Mouse (Mus musculus): ENCODE results near the gene Syt15. TPM values are rescaled to one million over a fixed set of nuclear protein-coding genes. Genes with fewer than 3 reads are reported as not detected.
"Not testable (repeated sequence)": the region's sequence is repeated elsewhere in the genome, so short reads cannot be mapped to it uniquely, and the experiment has no call there.

Syt15 gene
- polyA plus RNA-seq, 1 experiment: 0.58 TPM

DNA sequence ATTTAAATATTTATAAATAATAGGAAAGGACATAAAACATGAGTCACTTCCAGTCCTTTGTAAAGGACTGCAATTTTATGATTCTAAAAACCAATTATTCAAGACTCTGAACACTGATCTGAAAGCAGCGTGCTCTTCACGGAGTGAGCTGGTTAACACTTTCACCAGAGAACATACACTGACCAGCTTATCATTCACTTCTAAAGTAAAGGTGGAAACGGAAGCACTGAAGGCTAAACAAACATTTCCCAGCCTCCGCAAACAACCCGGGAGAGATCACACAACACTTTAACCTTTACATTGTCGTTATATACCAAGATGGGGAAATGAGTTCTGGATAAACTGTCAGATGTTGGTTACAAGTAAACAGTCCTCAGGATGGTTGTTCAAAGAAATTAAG, 21.3 kb downstream of the Syt15 start:
- Histone ChIP-seq H3K36me3 (ENCODE audit: control insufficient read depth, insufficient read depth, low read length) (no peaks in the 10 kb centered on the region), H3K27me3 (ENCODE audit: control insufficient read depth, insufficient read depth, low read length) (no peaks in the 10 kb centered on the region), H3K27ac (ENCODE audit: control insufficient read depth, insufficient read depth, low read depth, low read length) (no peak overlapping the region), H3K4me1 (ENCODE audit: control insufficient read depth, insufficient read depth, low read length) (no peaks in the 10 kb centered on the region), H3K4me3 (ENCODE audit: control insufficient read depth, low read depth, low read length) (no peak overlapping the region)
- TF ChIP-seq CTCF (IDR thresholded peaks at IDR 0.05; ENCODE audit: control insufficient read depth, insufficient read depth, insufficient replicate concordance, low read depth, low read length) (no peak), POLR2A (IDR thresholded peaks at IDR 0.05; ENCODE audit: control insufficient read depth, low read depth, low read length) (no peak)

DNA sequence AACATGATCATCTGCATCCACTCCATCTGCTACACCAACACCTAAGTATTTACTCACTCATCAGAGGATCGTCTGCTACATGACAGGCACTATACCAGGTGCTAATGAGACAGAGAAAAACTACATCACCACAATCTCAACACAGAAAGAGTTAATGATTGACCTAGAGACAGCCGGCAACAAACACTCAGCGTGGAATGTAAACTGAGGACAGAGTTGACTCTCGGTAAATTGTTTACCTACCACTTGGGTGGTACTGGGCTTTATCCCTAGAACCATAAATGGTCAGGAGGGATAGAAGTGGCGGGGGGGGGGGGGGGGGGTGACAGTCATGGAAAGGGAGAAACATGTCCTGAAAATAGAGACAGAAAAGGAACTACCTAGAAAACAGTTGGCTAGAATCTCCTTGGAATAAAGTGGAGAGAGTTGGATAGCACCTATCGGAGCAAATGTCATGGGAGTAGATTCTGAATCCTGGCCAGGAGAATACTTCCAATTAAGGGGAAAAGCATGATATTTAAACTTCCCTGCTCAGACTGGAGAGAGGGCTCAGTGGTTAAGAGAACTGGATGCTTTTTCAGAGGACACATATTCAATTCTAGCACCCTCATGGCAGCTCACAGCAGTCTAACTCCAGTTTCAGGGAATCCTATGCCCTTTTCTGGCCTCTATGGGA, 33.2 kb downstream of the Syt15 start:
- TF ChIP-seq CTCF (IDR thresholded peaks at IDR 0.05; ENCODE audit: control insufficient read depth, insufficient read depth, insufficient replicate concordance, low read depth, low read length) (no peak), POLR2A (IDR thresholded peaks at IDR 0.05; ENCODE audit: control insufficient read depth, low read depth, low read length) (no peak)
- H3K27me3 ChIP-seq (ENCODE audit: control insufficient read depth, insufficient read depth, low read length): no peaks in the 10 kb centered on the region
- no peaks in the 10 kb centered on the region for H3K36me3 ChIP-seq (ENCODE audit: control insufficient read depth, insufficient read depth, low read length)
- no peaks in the 10 kb centered on the region for H3K4me1 ChIP-seq (ENCODE audit: control insufficient read depth, insufficient read depth, low read length)
- H3K27ac ChIP-seq (ENCODE audit: control insufficient read depth, insufficient read depth, low read depth, low read length): no peak overlapping the region
- H3K4me3 ChIP-seq (ENCODE audit: control insufficient read depth, low read depth, low read length): no peak overlapping the region

DNA sequence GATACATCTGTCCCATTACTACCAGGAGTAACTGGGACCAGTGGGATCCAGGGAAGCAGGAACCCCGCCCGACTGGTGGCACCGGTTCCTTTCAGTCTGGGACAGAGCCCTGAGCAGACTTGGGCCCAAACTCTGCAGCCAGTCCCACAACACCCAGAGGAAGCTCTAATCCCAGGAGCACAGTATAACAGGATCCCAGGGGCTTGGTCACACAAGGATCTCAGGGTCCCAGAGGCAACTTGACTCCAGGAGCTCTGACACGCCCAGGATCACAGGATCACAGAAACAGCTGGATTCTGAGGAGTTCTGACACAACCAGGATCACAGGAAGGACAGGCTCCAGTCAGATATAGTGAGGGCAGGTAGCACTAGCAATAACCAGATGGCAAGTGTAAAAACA, 33.9 kb downstream of the Syt15 start:
- Histone ChIP-seq H3K27ac (ENCODE audit: control insufficient read depth, insufficient read depth, low read depth, low read length) (no peak overlapping the region), H3K27me3 (ENCODE audit: control insufficient read depth, insufficient read depth, low read length) (no peaks in the 10 kb centered on the region), H3K36me3 (ENCODE audit: control insufficient read depth, insufficient read depth, low read length) (no peaks in the 10 kb centered on the region), H3K4me1 (ENCODE audit: control insufficient read depth, insufficient read depth, low read length) (no peaks in the 10 kb centered on the region), H3K4me3 (ENCODE audit: control insufficient read depth, low read depth, low read length) (no peak overlapping the region)
- TF ChIP-seq CTCF (IDR thresholded peaks at IDR 0.05; ENCODE audit: control insufficient read depth, insufficient read depth, insufficient replicate concordance, low read depth, low read length): no peak
- TF ChIP-seq POLR2A (IDR thresholded peaks at IDR 0.05; ENCODE audit: control insufficient read depth, low read depth, low read length): no peak

DNA sequence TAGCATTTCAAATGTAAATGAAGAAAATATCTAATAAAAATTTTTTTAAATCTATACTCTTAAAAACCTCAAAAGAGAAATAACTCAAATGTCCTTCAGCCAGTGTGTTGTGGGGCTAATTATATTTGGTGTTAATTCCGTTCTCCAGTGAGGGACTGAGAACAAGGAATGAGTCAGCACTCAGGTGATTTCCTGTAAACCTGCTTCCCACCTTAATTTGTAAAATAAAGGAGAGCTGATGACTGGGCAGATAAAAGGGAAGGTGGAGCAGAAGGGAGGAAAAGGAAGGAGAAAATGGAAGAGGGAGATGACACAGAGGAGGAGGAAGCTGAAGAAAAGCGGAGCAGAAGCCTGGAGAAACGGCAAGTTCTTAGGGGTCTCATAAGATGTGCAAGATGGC, 39.1 kb downstream of the Syt15 start:
- not testable (repeated sequence) for H3K27me3 ChIP-seq (ENCODE audit: control insufficient read depth, insufficient read depth, low read length); H3K4me3 ChIP-seq (ENCODE audit: control insufficient read depth, low read depth, low read length); H3K4me1 ChIP-seq (ENCODE audit: control insufficient read depth, insufficient read depth, low read length); H3K27ac ChIP-seq (ENCODE audit: control insufficient read depth, insufficient read depth, low read depth, low read length); H3K36me3 ChIP-seq (ENCODE audit: control insufficient read depth, insufficient read depth, low read length)

DNA sequence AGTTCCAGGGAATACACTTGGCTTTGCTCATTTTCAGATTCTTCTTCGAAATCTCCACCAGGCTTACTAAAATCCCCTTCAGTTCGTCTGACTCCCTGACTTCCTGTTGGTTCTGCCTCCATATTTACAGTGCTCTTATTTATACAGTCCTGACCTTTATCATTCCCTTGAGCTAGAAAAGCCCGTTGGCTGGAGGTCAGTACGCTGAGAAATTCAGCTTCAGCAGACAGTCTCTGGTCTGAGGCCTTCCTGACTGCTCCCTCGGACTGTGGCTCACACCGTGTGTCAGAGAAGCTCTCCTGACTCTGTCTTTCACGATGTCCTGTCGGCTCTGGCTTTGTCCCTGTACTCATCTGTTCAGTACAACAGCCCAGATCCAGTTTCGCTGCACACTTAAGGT, 48.7 kb downstream of the Syt15 start:
- H3K36me3 ChIP-seq (ENCODE audit: control insufficient read depth, insufficient read depth, low read length): no peaks in the 10 kb centered on the region
- H3K4me3 ChIP-seq (ENCODE audit: control insufficient read depth, low read depth, low read length): no peak overlapping the region
- no peak for TF ChIP-seq POLR2A (IDR thresholded peaks at IDR 0.05; ENCODE audit: control insufficient read depth, low read depth, low read length)
- TF ChIP-seq CTCF (IDR thresholded peaks at IDR 0.05; ENCODE audit: control insufficient read depth, insufficient read depth, insufficient replicate concordance, low read depth, low read length): no peak
- H3K27ac ChIP-seq (ENCODE audit: control insufficient read depth, insufficient read depth, low read depth, low read length): no peak overlapping the region
- H3K27me3 ChIP-seq (ENCODE audit: control insufficient read depth, insufficient read depth, low read length): no peaks in the 10 kb centered on the region
- H3K4me1 ChIP-seq (ENCODE audit: control insufficient read depth, insufficient read depth, low read length): no peaks in the 10 kb centered on the region

DNA sequence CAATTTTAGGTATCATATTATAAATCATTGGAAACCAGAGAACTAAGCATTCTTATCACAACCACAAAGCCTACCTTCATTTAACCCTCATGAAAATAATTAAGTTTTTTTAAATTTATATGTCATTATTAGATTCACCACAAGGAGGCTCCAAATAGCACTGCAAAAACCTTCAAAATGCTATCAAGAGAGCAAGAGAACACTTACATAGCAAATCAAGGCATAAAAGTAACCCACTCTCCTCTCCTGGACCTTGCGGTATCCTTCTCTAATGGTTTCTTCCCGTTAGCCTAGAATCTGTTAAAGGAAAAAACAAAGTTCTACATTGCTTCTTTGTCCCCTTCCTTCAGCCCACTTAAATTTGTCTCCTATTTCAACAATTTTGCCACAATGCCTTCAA, 53.9 kb downstream of the Syt15 start:
- Histone ChIP-seq H3K27ac (ENCODE audit: control insufficient read depth, insufficient read depth, low read depth, low read length) (no peak overlapping the region), H3K27me3 (ENCODE audit: control insufficient read depth, insufficient read depth, low read length) (no peaks in the 10 kb centered on the region), H3K4me1 (ENCODE audit: control insufficient read depth, insufficient read depth, low read length) (no peaks in the 10 kb centered on the region), H3K4me3 (ENCODE audit: control insufficient read depth, low read depth, low read length) (no peak overlapping the region), H3K36me3 (ENCODE audit: control insufficient read depth, insufficient read depth, low read length) (no peaks in the 10 kb centered on the region)
- no peak for TF ChIP-seq POLR2A (IDR thresholded peaks at IDR 0.05; ENCODE audit: control insufficient read depth, low read depth, low read length)
- TF ChIP-seq CTCF (IDR thresholded peaks at IDR 0.05; ENCODE audit: control insufficient read depth, insufficient read depth, insufficient replicate concordance, low read depth, low read length): no peak

DNA sequence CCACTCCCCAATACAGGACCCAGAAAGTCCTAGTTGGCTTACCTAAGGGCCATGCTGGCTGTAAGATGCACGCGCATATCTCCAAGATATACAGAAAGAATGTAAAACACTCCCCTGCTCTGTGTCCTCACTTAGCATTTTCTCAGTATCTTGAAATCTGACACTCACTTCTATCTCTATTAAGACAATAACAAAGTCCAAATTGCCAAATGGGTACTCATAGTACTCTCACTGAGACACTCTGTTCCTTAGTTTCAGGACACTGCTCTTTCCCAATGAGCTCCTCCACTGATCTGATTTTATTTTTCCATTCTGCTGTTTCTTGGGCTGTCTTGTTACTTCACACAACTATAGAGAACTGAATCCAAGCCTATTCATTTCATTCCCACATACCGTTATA, 54.7 kb downstream of the Syt15 start:
- Histone ChIP-seq H3K4me3 (ENCODE audit: control insufficient read depth, low read depth, low read length) (no peak overlapping the region), H3K4me1 (ENCODE audit: control insufficient read depth, insufficient read depth, low read length) (no peaks in the 10 kb centered on the region)
- no peak for TF ChIP-seq CTCF (IDR thresholded peaks at IDR 0.05; ENCODE audit: control insufficient read depth, insufficient read depth, insufficient replicate concordance, low read depth, low read length)
- no peak for TF ChIP-seq POLR2A (IDR thresholded peaks at IDR 0.05; ENCODE audit: control insufficient read depth, low read depth, low read length)

DNA sequence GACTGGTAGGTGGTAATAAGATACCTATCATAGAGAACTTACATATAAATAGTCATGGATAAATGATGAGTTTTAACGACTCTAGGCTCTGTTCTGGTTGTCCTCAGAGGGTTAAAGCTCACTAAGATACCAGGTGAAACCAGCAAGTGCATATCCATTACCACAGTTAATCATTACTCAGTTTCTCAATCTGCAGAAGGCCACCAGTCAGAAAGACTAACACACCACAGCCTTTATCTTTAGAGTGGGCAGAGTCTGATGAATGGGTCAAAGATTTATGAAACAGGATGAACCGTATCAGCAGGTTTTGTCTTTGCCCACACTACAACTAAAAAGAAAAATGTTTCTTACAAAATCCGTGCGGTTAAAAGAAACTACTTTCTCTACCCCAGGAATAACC, 55.8 kb downstream of the Syt15 start:
- Histone ChIP-seq H3K4me3 (ENCODE audit: control insufficient read depth, low read depth, low read length) (no peak overlapping the region), H3K27ac (ENCODE audit: control insufficient read depth, insufficient read depth, low read depth, low read length) (no peak overlapping the region), H3K36me3 (ENCODE audit: control insufficient read depth, insufficient read depth, low read length) (no peaks in the 10 kb centered on the region), H3K27me3 (ENCODE audit: control insufficient read depth, insufficient read depth, low read length) (no peaks in the 10 kb centered on the region), H3K4me1 (ENCODE audit: control insufficient read depth, insufficient read depth, low read length) (no peaks in the 10 kb centered on the region)
- TF ChIP-seq POLR2A (IDR thresholded peaks at IDR 0.05; ENCODE audit: control insufficient read depth, low read depth, low read length) (no peak), CTCF (IDR thresholded peaks at IDR 0.05; ENCODE audit: control insufficient read depth, insufficient read depth, insufficient replicate concordance, low read depth, low read length) (no peak)

More for the DNA sequence above, 54.7 kb downstream of the Syt15 start:
- H3K27ac ChIP-seq (ENCODE audit: control insufficient read depth, insufficient read depth, low read depth, low read length): no peak overlapping the region
- H3K36me3 ChIP-seq (ENCODE audit: control insufficient read depth, insufficient read depth, low read length): no peaks in the 10 kb centered on the region
- H3K27me3 ChIP-seq (ENCODE audit: control insufficient read depth, insufficient read depth, low read length): no peaks in the 10 kb centered on the region
